Mouse (Mus musculus): ENCODE results near the gene Stx4a. TPM values are rescaled to one million over a fixed set of nuclear protein-coding genes. Genes with fewer than 3 reads are reported as not detected.
"Not testable (repeated sequence)": the region's sequence is repeated elsewhere in the genome, so short reads cannot be mapped to it uniquely, and the experiment has no call there.

The Stx4a gene
- polyA plus RNA-seq, 1 experiment from 2014 or later, result 19.5 TPM

DNA sequence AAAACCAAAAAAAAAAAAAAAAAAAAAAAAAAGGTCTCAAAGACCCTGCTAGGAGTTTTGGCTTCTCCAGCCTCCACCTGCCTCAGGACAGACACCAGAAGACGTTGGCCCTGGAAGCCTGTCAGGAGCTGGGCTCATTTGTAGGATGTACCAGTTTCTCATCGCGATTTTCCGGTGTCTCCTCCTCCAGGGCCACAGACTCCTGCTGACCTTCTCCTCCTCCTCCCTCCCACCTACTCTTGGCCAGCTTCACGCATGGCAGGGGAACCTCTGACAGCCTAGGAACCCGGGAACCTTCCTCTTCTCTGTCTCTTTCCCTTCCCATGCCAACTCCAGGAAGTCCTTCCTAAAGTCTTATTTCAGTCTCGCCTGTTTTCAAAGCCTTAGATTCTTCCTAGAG, 7.0 kb upstream of the Stx4a start:
- H3K4me1 ChIP-seq, result peaks cover 5% of the 10 kb centered on the region
- H3K9me3 ChIP-seq, result no peaks in the 10 kb centered on the region
- H3K9ac ChIP-seq, result no peak overlapping the region
- no peak overlapping the region for H3K27ac ChIP-seq
- ATAC-seq (replicated peaks), result no peak
- H3K4me3 ChIP-seq, result no peak overlapping the region
- 84% methylated on average over 7 of the region's 7 CpGs for WGBS
- no peaks in the 10 kb centered on the region for H3K27me3 ChIP-seq (replicated peaks)
- H3K4me2 ChIP-seq, result no peak overlapping the region
- H3K36me3 ChIP-seq (replicated peaks), result peaks cover 16% of the 10 kb centered on the region; the same call in 1 of the 2 replicates

DNA sequence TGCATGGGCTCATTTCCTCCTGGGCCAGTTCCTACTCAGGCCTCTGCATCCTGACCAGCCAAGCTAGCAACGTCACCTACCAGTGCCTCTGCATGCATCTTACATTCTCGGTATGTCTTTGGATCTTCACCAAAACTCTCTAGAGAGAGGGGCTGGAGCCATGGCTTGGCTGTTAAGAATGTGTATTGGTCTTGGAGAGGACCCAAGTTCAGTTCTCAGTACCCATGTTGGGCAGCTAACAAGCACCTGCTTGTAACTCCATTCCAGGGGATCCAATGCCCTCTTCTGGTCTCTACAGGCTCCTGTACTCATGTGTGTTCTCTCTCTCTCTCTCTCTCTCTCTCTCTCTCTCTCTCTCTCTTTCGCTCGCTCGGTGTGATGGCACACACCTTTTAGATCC, 6.3 kb upstream of the Stx4a start:
- no peak overlapping the region for H3K4me2 ChIP-seq
- no peaks in the 10 kb centered on the region for H3K27me3 ChIP-seq (replicated peaks)
- no peak for ATAC-seq (replicated peaks)
- WGBS, result 91% methylated on average over 5 of the region's 5 CpGs
- peaks cover 11% of the 10 kb centered on the region for H3K4me1 ChIP-seq
- peaks cover 11% of the 10 kb centered on the region; the same call in 1 of the 2 replicates for H3K36me3 ChIP-seq (replicated peaks)
- H3K9ac ChIP-seq, result no peak overlapping the region
- H3K27ac ChIP-seq, result no peak overlapping the region
- no peak overlapping the region for H3K4me3 ChIP-seq
- no peaks in the 10 kb centered on the region for H3K9me3 ChIP-seq

DNA sequence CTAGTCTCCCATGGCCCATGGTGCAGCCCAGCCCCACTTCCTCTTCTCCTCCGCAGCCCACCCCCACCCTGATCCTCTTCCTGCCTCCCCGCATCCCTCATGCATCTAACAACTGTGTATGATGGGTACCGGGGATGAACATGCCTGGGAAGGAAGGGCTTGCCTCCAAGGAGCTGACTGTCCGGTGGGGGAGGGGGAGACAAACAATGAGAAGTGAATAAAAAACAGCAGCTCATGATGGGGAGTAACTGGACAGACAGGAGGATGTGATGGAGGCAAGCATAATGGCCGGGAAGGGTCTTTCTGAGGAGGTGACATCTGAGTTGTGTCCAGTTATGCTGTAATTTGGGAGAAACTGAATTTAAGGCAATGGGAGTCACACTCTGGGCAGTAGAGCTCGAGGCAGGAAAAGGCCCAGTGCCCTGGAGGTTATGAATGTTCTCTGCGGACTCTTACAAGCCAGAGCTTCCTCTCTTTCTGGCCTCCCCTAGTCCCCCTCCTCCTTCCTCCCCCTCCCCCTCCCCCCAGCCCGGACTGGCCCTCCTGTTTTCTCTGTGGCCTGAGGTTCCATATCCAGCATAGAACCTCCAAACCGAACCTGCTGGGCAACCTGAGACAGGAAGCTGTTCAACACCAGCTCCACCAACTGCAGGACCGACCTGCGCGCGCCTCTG, 3.1 kb upstream of the Stx4a start:
- no peaks in the 10 kb centered on the region for H3K9me3 ChIP-seq
- WGBS, result 73% methylated on average over 13 of the region's 13 CpGs
- H3K4me3 ChIP-seq, result no peak overlapping the region
- no peaks in the 10 kb centered on the region for H3K27me3 ChIP-seq (replicated peaks)
- no peak overlapping the region for H3K27ac ChIP-seq
- H3K9ac ChIP-seq, result no peak overlapping the region
- no peaks in the 10 kb centered on the region for H3K36me3 ChIP-seq (replicated peaks)
- no peak for ATAC-seq (replicated peaks)
- H3K4me2 ChIP-seq, result no peak overlapping the region
- peaks cover 30% of the 10 kb centered on the region for H3K4me1 ChIP-seq

DNA sequence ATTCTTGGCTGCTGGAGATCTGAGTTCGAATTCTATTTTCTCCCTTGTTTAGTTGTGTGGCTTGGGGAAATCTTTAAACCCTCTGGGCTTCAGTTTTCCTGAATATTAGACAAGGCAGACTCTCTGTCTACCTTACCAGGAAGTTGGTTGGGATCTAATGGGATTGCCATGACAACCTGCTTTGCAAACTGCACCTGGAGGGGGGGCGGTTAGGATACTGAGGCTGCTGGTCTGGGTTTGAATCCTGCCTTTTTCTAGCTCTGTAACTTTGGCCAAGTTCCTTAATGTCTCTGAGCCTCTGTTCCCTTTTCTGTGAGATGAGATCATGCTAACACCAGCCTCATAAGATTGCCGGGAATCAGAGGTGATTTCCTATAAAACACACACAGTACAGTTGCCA, 1.6 kb upstream of the Stx4a start:
- Histone ChIP-seq H3K27ac (no peak overlapping the region), H3K9ac (no peak overlapping the region), H3K27me3 (replicated peaks) (no peaks in the 10 kb centered on the region), H3K9me3 (no peaks in the 10 kb centered on the region), H3K4me1 (peaks cover 30% of the 10 kb centered on the region), H3K4me2 (no peak overlapping the region), H3K4me3 (peak overlapping the region; percentile 91; the same call in 1 of the 2 replicates), H3K36me3 (replicated peaks) (no peaks in the 10 kb centered on the region)
- 91% methylated on average over 3 of the region's 3 CpGs for WGBS
- ATAC-seq (replicated peaks), result no peak

DNA sequence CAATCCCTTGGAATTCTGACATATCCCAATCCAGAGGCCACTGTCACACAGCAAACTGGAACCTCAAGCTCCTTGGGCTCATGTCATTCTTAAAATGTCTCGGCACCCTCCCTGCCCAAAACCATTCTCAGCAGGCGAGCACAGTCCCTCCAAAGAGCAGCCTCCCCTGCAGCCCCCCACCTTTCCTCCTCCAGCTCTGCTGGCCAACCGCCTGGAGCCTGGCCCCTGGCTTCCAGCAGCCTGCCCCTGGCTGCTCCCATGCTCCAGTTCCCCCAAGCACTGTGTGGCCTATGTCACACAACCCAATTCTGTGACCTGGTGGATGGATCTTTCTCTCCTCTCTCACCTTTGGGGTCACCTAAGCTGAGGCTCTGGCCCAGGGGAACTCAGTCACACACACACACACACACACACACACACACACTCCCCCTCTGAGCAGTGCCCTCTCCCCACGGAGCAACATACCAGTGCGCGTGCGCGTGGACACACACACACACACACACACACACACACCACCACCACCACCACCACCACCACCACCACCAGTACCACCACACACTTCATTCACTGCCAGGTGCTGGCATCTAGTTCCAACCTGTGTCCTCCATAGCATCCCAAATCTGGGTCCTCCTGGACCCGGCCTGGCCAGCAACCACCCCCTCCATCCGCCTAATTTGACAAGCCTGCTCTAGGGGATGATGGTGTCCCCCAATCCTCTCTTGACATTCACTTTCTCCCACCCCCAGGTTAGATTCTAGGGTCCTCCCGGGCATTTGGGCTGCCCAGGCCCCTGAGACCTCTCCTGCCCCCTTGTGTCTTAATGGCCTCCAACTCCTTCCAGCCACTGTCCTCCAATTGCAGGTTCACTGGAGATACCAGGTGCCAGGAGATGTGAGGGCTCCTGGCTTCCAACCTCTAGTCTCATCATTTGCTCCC, 590 bp upstream of the Stx4a start:
- Histone ChIP-seq H3K4me1 (peaks cover 30% of the 10 kb centered on the region), H3K27ac (peak overlapping the region; percentile 93), H3K4me2 (peak overlapping the region; percentile 85), H3K36me3 (replicated peaks) (no peaks in the 10 kb centered on the region), H3K9ac (peak overlapping the region; percentile 93), H3K9me3 (no peaks in the 10 kb centered on the region), H3K27me3 (replicated peaks) (no peaks in the 10 kb centered on the region), H3K4me3 (peak overlapping the region; percentile 91)
- 52% methylated on average over 11 of the region's 11 CpGs for WGBS
- ATAC-seq (replicated peaks), result peak; percentile 60; the same call in 1 of the 2 replicates

DNA sequence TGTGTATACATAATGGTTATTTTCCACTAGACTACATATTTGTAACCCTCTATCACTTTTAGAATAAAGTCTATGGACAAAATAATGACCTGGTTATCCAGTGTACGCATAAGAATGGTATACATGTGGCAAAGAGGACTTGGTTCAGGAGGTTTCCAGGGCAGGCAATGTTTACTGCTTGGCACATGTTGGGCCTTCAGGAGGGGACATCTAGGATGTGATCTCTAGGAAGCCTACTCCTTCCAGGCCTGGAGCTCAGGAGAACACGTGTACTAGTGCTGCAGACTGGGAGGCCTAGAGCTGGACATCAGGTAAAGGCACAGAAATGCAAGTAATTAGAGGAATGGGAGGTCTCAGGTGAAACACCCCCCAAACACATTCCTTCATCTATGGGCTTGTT, 11.5 kb downstream of the Stx4a start:
- H3K36me3 ChIP-seq (replicated peaks), result no peaks in the 10 kb centered on the region
- H3K27ac ChIP-seq, result no peak overlapping the region
- H3K9ac ChIP-seq, result no peak overlapping the region
- 79% methylated on average over 2 of the region's 2 CpGs for WGBS
- no peak for ATAC-seq (replicated peaks)
- H3K4me2 ChIP-seq, result no peak overlapping the region
- H3K9me3 ChIP-seq, result no peaks in the 10 kb centered on the region
- no peak overlapping the region for H3K4me3 ChIP-seq
- H3K4me1 ChIP-seq, result peaks cover 3% of the 10 kb centered on the region; the same call in 1 of the 2 replicates
- H3K27me3 ChIP-seq (replicated peaks), result no peaks in the 10 kb centered on the region

DNA sequence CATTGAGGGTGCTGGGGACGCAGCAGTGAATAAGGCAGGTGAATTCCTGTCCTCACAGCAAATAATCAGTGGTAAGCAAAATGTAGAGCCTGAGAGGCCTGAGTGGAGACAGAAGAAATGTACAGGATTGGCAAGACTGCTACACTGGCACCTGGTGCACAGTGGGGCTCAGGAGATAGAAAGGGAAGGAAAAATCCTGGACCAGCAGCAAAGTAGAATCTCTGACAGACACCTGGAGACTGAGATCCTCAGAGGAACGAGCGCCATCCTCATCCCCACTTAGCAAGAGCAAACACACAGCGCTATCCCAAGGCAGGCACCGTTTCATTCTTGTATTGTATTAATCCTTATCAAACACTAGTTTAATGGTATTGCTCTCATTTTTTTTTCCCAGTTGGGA, 13.4 kb downstream of the Stx4a start:
- no peak overlapping the region for H3K4me2 ChIP-seq
- H3K4me1 ChIP-seq, result peaks cover 9% of the 10 kb centered on the region
- ATAC-seq (replicated peaks), result no peak
- no peaks in the 10 kb centered on the region for H3K36me3 ChIP-seq (replicated peaks)
- H3K9ac ChIP-seq, result no peak overlapping the region
- no peak overlapping the region for H3K27ac ChIP-seq
- H3K4me3 ChIP-seq, result no peak overlapping the region
- no peaks in the 10 kb centered on the region for H3K9me3 ChIP-seq
- no peaks in the 10 kb centered on the region for H3K27me3 ChIP-seq (replicated peaks)
- WGBS, result 89% methylated on average over 5 of the region's 5 CpGs

DNA sequence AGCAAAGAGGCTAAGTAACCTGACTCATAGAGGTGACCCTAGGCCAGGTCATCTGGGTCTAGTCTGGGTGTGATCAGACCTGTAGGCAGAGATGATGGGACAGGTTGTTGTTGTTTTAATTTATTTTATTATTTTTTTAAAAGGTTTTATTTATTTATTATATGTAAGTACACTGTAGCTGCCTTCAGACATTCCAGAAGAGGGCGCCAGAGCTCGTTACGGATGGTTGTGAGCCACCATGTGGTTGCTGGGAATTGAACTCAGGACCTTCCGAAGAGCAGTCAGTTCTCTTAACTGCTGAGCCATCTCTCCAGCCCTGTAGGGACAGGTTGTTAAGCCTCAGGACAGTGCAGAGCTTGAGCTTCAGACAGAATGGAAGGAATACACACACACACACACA, 13.8 kb downstream of the Stx4a start:
- H3K4me1 ChIP-seq, result peaks cover 13% of the 10 kb centered on the region
- H3K36me3 ChIP-seq (replicated peaks); H3K9ac ChIP-seq; ATAC-seq (replicated peaks); H3K27ac ChIP-seq; H3K27me3 ChIP-seq (replicated peaks); H3K4me2 ChIP-seq; H3K9me3 ChIP-seq; H3K4me3 ChIP-seq: not testable (repeated sequence)
- whole genome bisulfite sequencing, result 78% methylated on average over 4 of the region's 4 CpGs

DNA sequence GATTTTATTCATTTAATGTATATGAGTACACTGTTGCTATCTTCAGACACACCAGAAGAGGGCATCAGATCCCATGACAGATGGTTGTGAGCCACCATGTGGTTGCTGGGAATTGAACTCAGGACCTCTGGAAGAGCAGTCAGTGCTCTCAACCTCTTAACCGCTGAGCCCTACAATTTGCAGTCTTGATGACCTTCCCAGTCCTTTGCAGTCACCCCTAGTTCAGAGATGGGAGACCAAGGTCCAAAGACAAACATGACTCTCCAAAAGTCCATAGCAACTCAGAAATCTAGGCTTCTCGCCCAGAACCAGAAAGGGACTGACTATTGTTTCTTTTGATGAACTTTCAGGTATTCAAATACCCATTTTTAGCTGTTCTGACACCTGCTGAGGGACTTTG, 15.9 kb downstream of the Stx4a start:
- Histone ChIP-seq H3K4me1 (peaks cover 15% of the 10 kb centered on the region), H3K27ac (0 out of 2 replicates have a peak overlapping the region, but pooled peaks have one; percentile 90)
- 72% methylated on average over 2 of the region's 2 CpGs for WGBS
- not testable (repeated sequence) for H3K9ac ChIP-seq; H3K36me3 ChIP-seq (replicated peaks); H3K9me3 ChIP-seq; ATAC-seq (replicated peaks); H3K27me3 ChIP-seq (replicated peaks); H3K4me3 ChIP-seq; H3K4me2 ChIP-seq

DNA sequence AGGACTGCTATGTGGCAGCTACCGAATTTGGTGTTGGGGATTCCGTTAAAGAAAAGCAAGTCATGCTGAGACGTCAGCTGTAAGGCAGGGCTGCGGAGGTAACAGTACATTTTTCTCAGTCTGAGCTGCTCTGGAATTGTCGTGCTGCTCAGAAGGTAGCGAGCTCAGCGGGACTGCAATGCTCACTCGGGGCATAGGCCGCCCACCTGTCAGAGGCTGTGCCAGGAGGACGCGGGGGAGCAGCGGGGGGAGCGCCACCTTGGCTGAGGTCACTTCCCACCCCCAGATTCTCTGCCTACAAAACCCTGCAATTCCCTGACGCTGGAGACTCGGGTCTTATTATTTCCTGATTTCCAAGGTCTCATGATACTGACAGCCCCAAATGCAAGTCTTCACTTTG, 16.8 kb downstream of the Stx4a start:
- no peaks in the 10 kb centered on the region for H3K27me3 ChIP-seq (replicated peaks)
- H3K27ac ChIP-seq, result peak overlapping the region; percentile 90
- 4% methylated on average over 15 of the region's 15 CpGs for WGBS
- H3K4me2 ChIP-seq, result peak overlapping the region; percentile 89
- H3K4me3 ChIP-seq, result peak overlapping the region; percentile 66
- H3K9ac ChIP-seq, result peak overlapping the region; percentile 60
- peak; percentile 44; the same call in 1 of the 2 replicates for ATAC-seq (replicated peaks)
- no peaks in the 10 kb centered on the region for H3K36me3 ChIP-seq (replicated peaks)
- peaks cover 15% of the 10 kb centered on the region for H3K4me1 ChIP-seq
- no peaks in the 10 kb centered on the region for H3K9me3 ChIP-seq

DNA sequence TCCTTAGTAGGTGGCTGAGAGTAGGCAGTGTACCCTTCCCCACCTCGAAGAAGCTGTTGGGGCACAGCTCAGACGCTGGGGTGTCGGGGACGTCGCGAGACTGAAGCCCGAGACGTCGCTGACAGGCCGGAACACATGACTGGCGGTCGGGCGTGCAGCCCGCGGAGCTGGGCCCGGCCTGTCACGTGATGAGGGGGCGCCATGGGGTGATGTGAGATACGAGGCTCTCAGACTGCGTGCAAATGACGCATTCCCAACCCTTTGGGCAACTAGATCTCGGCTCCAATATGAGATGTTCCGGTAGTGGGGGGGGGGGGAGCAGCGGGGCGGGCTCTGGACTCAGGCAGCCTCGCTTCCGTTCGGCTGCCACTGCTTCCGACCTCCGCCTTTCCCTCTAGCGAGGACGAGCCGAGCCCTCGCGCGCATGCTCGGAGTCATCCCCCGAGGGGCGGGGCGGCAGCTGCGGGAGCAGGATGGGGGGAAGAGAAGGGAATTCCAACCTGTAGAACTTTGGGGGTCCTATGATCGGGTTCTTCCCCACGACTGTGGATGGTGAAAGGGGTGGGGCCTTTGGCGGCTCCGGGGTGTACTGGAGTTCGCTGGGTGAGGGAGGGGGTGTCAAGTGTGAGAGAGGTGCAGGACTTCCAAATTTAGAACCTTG, 17.4 kb downstream of the Stx4a start:
- H3K27ac ChIP-seq, result peak overlapping the region; percentile 90
- peak overlapping the region; percentile 60 for H3K9ac ChIP-seq
- H3K9me3 ChIP-seq, result no peaks in the 10 kb centered on the region
- H3K27me3 ChIP-seq (replicated peaks), result no peaks in the 10 kb centered on the region
- peak; percentile 96 for ATAC-seq (replicated peaks)
- H3K4me2 ChIP-seq, result peak overlapping the region; percentile 89
- peaks cover 15% of the 10 kb centered on the region for H3K4me1 ChIP-seq
- peak overlapping the region; percentile 66 for H3K4me3 ChIP-seq
- under 1% methylated on average over 39 of the region's 46 CpGs for WGBS
- no peaks in the 10 kb centered on the region for H3K36me3 ChIP-seq (replicated peaks)

Data from midbrain, embryonic 15.5 days (tissue).